Mouse (Mus musculus): Measurements from ENCODE around the gene Zc3h4.

DNA sequence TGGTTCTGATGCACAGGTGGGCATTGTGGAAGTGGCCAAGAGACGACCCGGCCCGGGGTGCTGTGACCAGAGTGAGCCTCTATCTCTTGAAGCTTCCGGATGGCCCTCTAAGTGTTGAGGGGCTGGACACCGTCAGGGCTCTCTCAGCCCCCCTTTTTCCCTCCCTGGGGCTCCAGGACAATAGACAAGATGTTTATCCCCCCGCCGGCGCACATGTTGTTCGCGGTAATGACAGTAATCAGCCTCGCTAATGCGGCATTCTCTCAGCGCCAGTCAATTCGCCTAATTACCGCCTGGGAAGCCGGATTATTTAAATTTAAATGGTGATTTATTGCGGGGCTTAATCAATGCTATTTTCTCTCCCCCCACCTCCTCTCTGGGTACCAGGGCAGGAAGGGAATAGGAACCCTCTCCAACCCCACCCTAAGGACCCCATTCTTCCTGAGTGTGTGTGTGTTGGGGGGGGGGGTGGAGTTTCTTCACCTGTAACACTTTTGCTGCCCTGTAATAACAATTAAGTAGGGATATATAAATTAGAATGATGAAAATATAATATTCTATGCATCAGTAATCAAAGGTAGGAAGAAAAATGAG is 71.5 kb downstream of the Zc3h4 start:
- TF ChIP-seq CTCF (IDR thresholded peaks at IDR 0.05; ENCODE audit: control insufficient read depth, insufficient read depth, low read length) (no peak), POLR2A (IDR thresholded peaks at IDR 0.05; ENCODE audit: borderline replicate concordance, control insufficient read depth, low read depth, low read length) (no peak)
